Mouse (Mus musculus) liver, postnatal 0 days (tissue): ENCODE results near the gene Espn.

ENCODE experiments used
- CTCF ChIP-seq: sonication (generic); IDR thresholded peaks from 2 replicates; pipeline ENCODE4 v1.5.1; 2016; ENCODE audit warnings: antibody characterized with exemption, low read depth
- EP300 ChIP-seq: IDR thresholded peaks from 2 replicates; pipeline ENCODE4 v1.6.1; 2016; ENCODE audit warnings: antibody characterized with exemption, low read depth, mild to moderate bottlenecking

DNA sequence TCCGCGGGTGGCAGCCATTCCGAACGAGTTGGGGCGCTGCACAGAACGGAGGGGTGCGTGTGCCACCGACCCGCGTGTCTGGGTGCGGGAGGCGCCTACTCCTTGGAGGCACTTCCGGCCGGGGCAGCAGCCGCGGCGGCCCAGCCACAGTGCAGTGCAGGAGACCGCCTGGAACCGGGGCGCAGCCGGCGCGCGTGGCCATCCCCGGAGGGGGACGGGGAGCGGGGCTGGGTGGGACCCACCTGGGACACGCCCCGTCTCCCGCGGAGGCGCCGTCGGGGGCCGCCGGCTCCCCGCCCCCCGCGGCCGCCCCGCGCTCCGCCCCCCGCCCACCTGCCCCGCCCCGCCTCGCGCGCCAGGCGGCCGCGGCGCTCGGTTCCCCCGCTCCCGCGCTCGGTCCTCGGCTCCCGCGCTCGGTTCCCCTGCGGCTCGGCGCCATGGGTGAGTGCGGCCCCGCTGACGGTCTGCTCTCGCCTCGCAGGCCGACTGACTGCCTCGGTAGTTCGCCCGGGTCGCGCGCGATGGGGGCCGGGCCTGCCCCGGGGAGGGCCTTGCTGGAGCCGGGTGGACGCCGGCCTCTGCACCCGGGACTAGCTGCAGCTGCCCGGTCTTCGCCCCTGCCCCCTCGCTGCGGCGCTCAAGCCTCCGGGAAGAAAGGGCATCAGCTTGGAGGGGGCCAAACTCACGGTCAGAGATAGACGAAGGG, 65.5 kb downstream of the Espn start:
- no peak for TF ChIP-seq CTCF
- TF ChIP-seq EP300 = no peak
